Mouse (Mus musculus) midbrain, postnatal 0 days (tissue): ENCODE results near the gene Rpusd1. TPM values are rescaled to one million over a fixed set of nuclear protein-coding genes. Genes with fewer than 3 reads are reported as not detected.

Experiments
- ATAC-seq: fragments of 200-750 bp; cut with Nextera tagmentation; 2 replicates; pipeline ENCODE4 v1.8.0; 2017; ENCODE audit warnings: moderate number of reproducible peaks, mild to moderate bottlenecking, moderate TSS enrichment, moderate library complexity; ENCODE audit not compliant: low FRiP score
- DNase-seq: peaks from one replicate; pipeline ENCODE4 v3.0.0-alpha.2; 2015; ENCODE audit warnings: low spot score
- H3K27ac ChIP-seq: fragments of 300-500 bp; sonication (generic); 2 replicates; pipeline ENCODE4 v1.5.1; 2014; ENCODE audit warnings: low read depth, mild to moderate bottlenecking, low read length, mixed read lengths
- H3K27me3 ChIP-seq: fragments of 300-500 bp; sonication (generic); 2 replicates; pipeline ENCODE4 v1.6.1; 2014; ENCODE audit warnings: low read length, control low read depth, mixed read lengths; ENCODE audit not compliant: insufficient read depth
- H3K36me3 ChIP-seq: fragments of 300-500 bp; sonication (generic); 2 replicates; pipeline ENCODE4 v1.6.1; 2014; ENCODE audit warnings: low read length, control low read depth, mixed read lengths; ENCODE audit not compliant: insufficient read depth
- H3K4me1 ChIP-seq: fragments of 300-500 bp; sonication (generic); 2 replicates; pipeline ENCODE4 v1.6.1; 2014; ENCODE audit warnings: mild to moderate bottlenecking, control low read depth, antibody characterized with exemption, low read length, mixed read lengths; ENCODE audit not compliant: insufficient read depth
- H3K4me2 ChIP-seq: fragments of 300-500 bp; sonication (generic); 2 replicates; pipeline ENCODE4 v1.6.1; 2014; ENCODE audit warnings: low read depth, mild to moderate bottlenecking, low read length, mixed read lengths; ENCODE audit not compliant: poor library complexity, severe bottlenecking
- H3K4me3 ChIP-seq: fragments of 300-500 bp; sonication (generic); 2 replicates; pipeline ENCODE4 v1.5.1; 2014; ENCODE audit warnings: low read depth, mild to moderate bottlenecking, low read length, moderate library complexity
- H3K9ac ChIP-seq: fragments of 300-500 bp; sonication (generic); replicated peaks from 2 replicates; pipeline ENCODE4 v1.6.1; 2014; ENCODE audit warnings: mild to moderate bottlenecking, low read length, moderate library complexity, mixed read lengths; ENCODE audit not compliant: poor library complexity, severe bottlenecking
- H3K9me3 ChIP-seq: fragments of 300-500 bp; sonication (generic); 2 replicates; pipeline ENCODE4 v1.6.1; 2016; ENCODE audit warnings: low read length, control low read depth
- CTCF ChIP-seq: IDR thresholded peaks from 2 replicates; pipeline ENCODE4 v1.5.1; 2016; ENCODE audit warnings: antibody characterized with exemption, mild to moderate bottlenecking
- WGBS: fragments of 180-500 bp; shearing (Covaris S2); extraction: QIAGEN DNeasy Blood & Tissue Kit; methylation state at CpG from one replicate; pipeline ENCODE4 v1.1.7; 2014; 5-methylcytosine and 5-hydroxymethylcytosine counted together
- polyA plus RNA-seq: library from polyadenylated mRNA; unstranded; fragments of >200 nt; fragmentation: Nextera tagmentation; extraction: Ambion mirVana; gene quantifications from 2 replicates; pipeline ENCODE4 v1.2.1, GENCODE M21; 2015
- total RNA-seq: library from RNA; depleted of rRNA; stranded (reverse); fragments of >200 nt; gene quantifications from 2 replicates; pipeline ENCODE4 v1.2.3, GENCODE M21; 2014

The Rpusd1 gene
- total and polyA plus RNA-seq, 2 experiments from 2014 or later, result 8.0 to 26.7 TPM

- Histone ChIP-seq H3K27me3 (no peaks in the 10 kb centered on the region), H3K36me3 (no peaks in the 10 kb centered on the region), H3K4me3 (no peak overlapping the region), H3K4me1 (no peaks in the 10 kb centered on the region), H3K9ac (no peak overlapping the region), H3K27ac (no peak overlapping the region), H3K9me3 (no peaks in the 10 kb centered on the region), H3K4me2 (no peak overlapping the region)
- ATAC-seq, result no peak
- no peak for DNase-seq
- 91% methylated on average over 9 of the region's 9 CpGs for WGBS
- TF ChIP-seq CTCF, result no peak
Measured at GRCm38 (mm10) chr17:25743831-25744230, 16.4 kb downstream of the Rpusd1 start.

GRCm38 (mm10) chr17:25744311-25744710 lies 16.8 kb downstream of the Rpusd1 start:
- H3K27ac ChIP-seq, result no peak overlapping the region
- no peaks in the 10 kb centered on the region for H3K4me1 ChIP-seq
- TF ChIP-seq CTCF, result no peak
- no peaks in the 10 kb centered on the region for H3K27me3 ChIP-seq
- no peaks in the 10 kb centered on the region for H3K36me3 ChIP-seq
- 81% methylated on average over 10 of the region's 10 CpGs for WGBS
- no peak overlapping the region for H3K9ac ChIP-seq
- no peak for ATAC-seq
- H3K4me3 ChIP-seq, result no peak overlapping the region
- H3K9me3 ChIP-seq, result no peaks in the 10 kb centered on the region
- no peak overlapping the region for H3K4me2 ChIP-seq
- DNase-seq, result no peak

GRCm38 (mm10) chr17:25748238-25748637 lies 20.8 kb downstream of the Rpusd1 start:
- Histone ChIP-seq H3K27me3 (no peaks in the 10 kb centered on the region), H3K4me2 (no peak overlapping the region), H3K36me3 (no peaks in the 10 kb centered on the region), H3K27ac (no peak overlapping the region), H3K9me3 (no peaks in the 10 kb centered on the region), H3K9ac (no peak overlapping the region), H3K4me3 (no peak overlapping the region), H3K4me1 (no peaks in the 10 kb centered on the region; the same call in 1 of the 2 replicates)
- no peak for TF ChIP-seq CTCF
- DNase-seq (no peak), ATAC-seq (no peak)
- 94% methylated on average over 4 of the region's 4 CpGs for WGBS

- H3K4me2 ChIP-seq, result no peak overlapping the region
- H3K27me3 ChIP-seq, result no peaks in the 10 kb centered on the region
- WGBS, result 82% methylated on average over 6 of the region's 6 CpGs
- no peak overlapping the region for H3K27ac ChIP-seq
- DNase-seq, result no peak
- no peaks in the 10 kb centered on the region for H3K36me3 ChIP-seq
- TF ChIP-seq CTCF, result no peak
- H3K9ac ChIP-seq, result no peak overlapping the region
- ATAC-seq, result no peak
- no peaks in the 10 kb centered on the region; the same call in 1 of the 2 replicates for H3K4me1 ChIP-seq
- no peak overlapping the region for H3K4me3 ChIP-seq
- H3K9me3 ChIP-seq, result no peaks in the 10 kb centered on the region
Measured at GRCm38 (mm10) chr17:25749314-25749713, 21.8 kb downstream of the Rpusd1 start.

GRCm38 (mm10) chr17:25751446-25751845 lies 24.0 kb downstream of the Rpusd1 start:
- Histone ChIP-seq H3K9me3 (no peaks in the 10 kb centered on the region), H3K27ac (no peak overlapping the region), H3K4me3 (no peak overlapping the region), H3K4me2 (no peak overlapping the region), H3K9ac (no peak overlapping the region), H3K4me1 (no peaks in the 10 kb centered on the region; the same call in 1 of the 2 replicates), H3K27me3 (no peaks in the 10 kb centered on the region), H3K36me3 (no peaks in the 10 kb centered on the region)
- WGBS, result 65% methylated on average over 5 of the region's 5 CpGs
- no peak for TF ChIP-seq CTCF
- no peak for ATAC-seq
- peak; percentile 9 for DNase-seq

GRCm38 (mm10) chr17:25754241-25754640 lies 26.8 kb downstream of the Rpusd1 start, which contains the start of gene Msln:
Gene Msln (minus strand): TSS chr17:25754378.
- Histone ChIP-seq H3K27me3 (no peaks in the 10 kb centered on the region), H3K4me2 (no peak within 1 kb of the TSS), H3K36me3 (no peaks in the 10 kb centered on the region), H3K27ac (no peak within 1 kb of the TSS), H3K9me3 (no peaks in the 10 kb centered on the region), H3K4me1 (no peaks in the 10 kb centered on the region; the same call in 1 of the 2 replicates), H3K9ac (no peak within 1 kb of the TSS), H3K4me3 (no peak within 1 kb of the TSS)
- 87% methylated on average over 9 of the region's 9 CpGs for WGBS
- no peak for ATAC-seq
- TF ChIP-seq CTCF, result no peak
- no peak for DNase-seq
